Mouse (Mus musculus): ENCODE results near the gene Pnisr. TPM values are rescaled to one million over a fixed set of nuclear protein-coding genes. Genes with fewer than 3 reads are reported as not detected.

The Pnisr gene
- polyA plus RNA-seq, 1 experiment from 2014 or later = 178 TPM

Other genes starting within 250 kb of the Pnisr start
- gene Prdm13, start 161.6 kb upstream of the Pnisr start, polyA plus RNA-seq (2014; fragmentation: Nextera tagmentation; extraction: Ambion mirVana) = not detected in 2 replicates
- gene Ccnc, start 119.9 kb upstream of the Pnisr start, polyA plus RNA-seq (2014; fragmentation: Nextera tagmentation; extraction: Ambion mirVana) = 47.8 and 48.5 TPM in 2 replicates
- gene Usp45, start 80.4 kb upstream of the Pnisr start, polyA plus RNA-seq (2014; fragmentation: Nextera tagmentation; extraction: Ambion mirVana) = 11.8 and 12.1 TPM in 2 replicates
- 10.7 and 11.6 TPM in 2 replicates for gene Tstd3, start 80.4 kb upstream of the Pnisr start, polyA plus RNA-seq (2014; fragmentation: Nextera tagmentation; extraction: Ambion mirVana)
- 14.4 and 15.7 TPM in 2 replicates for gene Coq3, start 32.1 kb downstream of the Pnisr start, polyA plus RNA-seq (2014; fragmentation: Nextera tagmentation; extraction: Ambion mirVana)
- gene Faxc, start 83.7 kb downstream of the Pnisr start, polyA plus RNA-seq (2014; fragmentation: Nextera tagmentation; extraction: Ambion mirVana) = 11.3 and 14.9 TPM in 2 replicates